Mouse (Mus musculus): ENCODE measurements around the gene Cd2bp2. TPM values are rescaled to one million over a fixed set of nuclear protein-coding genes. Genes with fewer than 3 reads are reported as not detected.

Cd2bp2 gene
- polyA plus RNA-seq, 1 experiment from 2014 or later = 50.5 TPM

DNA sequence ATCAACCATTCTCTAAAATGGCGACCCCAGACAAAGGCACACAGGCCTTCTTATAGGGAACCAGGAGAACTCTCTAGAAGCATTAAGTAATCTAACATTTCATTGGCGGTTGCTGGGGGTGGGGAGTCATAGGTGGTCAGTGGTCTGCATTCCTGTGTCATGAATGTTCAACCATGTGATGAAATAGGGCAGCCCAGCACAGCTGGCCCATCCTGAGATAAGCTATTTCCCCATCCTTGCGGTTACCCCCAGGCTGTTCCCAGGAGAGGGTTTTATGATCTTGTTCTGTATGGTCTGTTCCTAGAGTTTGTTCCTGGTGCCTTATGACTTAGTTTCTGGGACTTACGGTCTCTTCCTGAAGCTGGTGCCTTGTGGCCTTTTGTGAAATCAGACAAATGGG, 38.3 kb downstream of the Cd2bp2 start:
- H3K27ac ChIP-seq (ENCODE audit: poor library complexity, severe bottlenecking) = no peak overlapping the region
- H3K4me1 ChIP-seq (replicated peaks) = peaks cover 3% of the 10 kb centered on the region
- no peak overlapping the region for H3K9ac ChIP-seq
- WGBS = 65% methylated on average over 4 of the region's 4 CpGs
- no peak for ATAC-seq (ENCODE audit: insufficient number of reproducible peaks, low FRiP score)
- H3K4me3 ChIP-seq = no peak overlapping the region
- no peak overlapping the region for H3K4me2 ChIP-seq
- no peaks in the 10 kb centered on the region for H3K36me3 ChIP-seq
- no peaks in the 10 kb centered on the region for H3K9me3 ChIP-seq (replicated peaks)
- no peaks in the 10 kb centered on the region; the same call in 1 of the 2 replicates for H3K27me3 ChIP-seq (replicated peaks)

DNA sequence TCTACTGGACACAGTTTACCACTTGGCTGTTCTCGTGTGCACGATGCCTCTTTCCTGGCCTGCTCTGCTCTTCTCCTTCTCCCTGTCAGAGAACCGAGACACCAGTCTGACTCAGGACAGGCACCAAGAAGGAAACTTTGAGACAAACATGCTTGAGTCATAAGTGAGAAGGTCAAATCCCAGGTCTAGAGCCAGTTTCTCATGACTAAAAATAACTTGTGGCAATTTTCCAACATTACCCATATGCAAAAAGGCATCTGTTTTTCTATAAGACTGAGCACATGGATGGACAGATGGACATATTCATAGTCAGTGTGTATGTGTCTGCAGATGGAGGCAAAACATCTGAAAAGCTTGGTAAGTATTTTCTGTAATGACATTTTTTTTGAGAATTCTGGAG, 42.4 kb downstream of the Cd2bp2 start:
- no peaks in the 10 kb centered on the region for H3K27me3 ChIP-seq (replicated peaks)
- peaks cover 7% of the 10 kb centered on the region for H3K4me1 ChIP-seq (replicated peaks)
- H3K4me2 ChIP-seq = no peak overlapping the region
- no peak overlapping the region; the same call in 1 of the 2 replicates for H3K27ac ChIP-seq (ENCODE audit: poor library complexity, severe bottlenecking)
- ATAC-seq (ENCODE audit: insufficient number of reproducible peaks, low FRiP score) = no peak
- H3K4me3 ChIP-seq = no peak overlapping the region
- 41% methylated on average over 3 of the region's 3 CpGs for WGBS
- no peak overlapping the region for H3K9ac ChIP-seq
- H3K36me3 ChIP-seq = no peaks in the 10 kb centered on the region
- no peaks in the 10 kb centered on the region for H3K9me3 ChIP-seq (replicated peaks)

DNA sequence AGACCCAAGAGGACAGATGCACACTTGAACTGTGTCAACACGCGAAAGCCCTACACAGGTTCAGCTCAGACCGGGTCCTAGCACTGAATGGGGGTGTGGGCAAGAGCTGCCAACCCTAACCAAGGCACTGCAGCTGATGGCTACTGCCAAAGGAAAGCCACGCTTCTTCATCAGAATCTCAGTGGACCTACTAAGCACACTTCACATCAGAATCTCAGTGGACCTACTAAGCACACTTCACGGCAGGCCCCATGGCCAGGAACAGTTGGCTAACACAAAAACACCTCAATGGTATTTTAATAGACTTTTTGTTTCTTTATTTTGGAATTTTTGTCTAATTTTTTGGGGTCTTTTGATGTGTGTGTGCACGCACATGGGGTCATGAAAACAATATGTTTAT, 43.4 kb downstream of the Cd2bp2 start:
- Histone ChIP-seq H3K4me2 (no peak overlapping the region), H3K9ac (no peak overlapping the region), H3K4me1 (replicated peaks) (peaks cover 16% of the 10 kb centered on the region), H3K27ac (ENCODE audit: poor library complexity, severe bottlenecking) (no peak overlapping the region), H3K36me3 (no peaks in the 10 kb centered on the region), H3K4me3 (no peak overlapping the region), H3K9me3 (replicated peaks) (no peaks in the 10 kb centered on the region), H3K27me3 (replicated peaks) (no peaks in the 10 kb centered on the region)
- 87% methylated on average over 6 of the region's 6 CpGs for WGBS
- ATAC-seq (ENCODE audit: insufficient number of reproducible peaks, low FRiP score) = no peak

DNA sequence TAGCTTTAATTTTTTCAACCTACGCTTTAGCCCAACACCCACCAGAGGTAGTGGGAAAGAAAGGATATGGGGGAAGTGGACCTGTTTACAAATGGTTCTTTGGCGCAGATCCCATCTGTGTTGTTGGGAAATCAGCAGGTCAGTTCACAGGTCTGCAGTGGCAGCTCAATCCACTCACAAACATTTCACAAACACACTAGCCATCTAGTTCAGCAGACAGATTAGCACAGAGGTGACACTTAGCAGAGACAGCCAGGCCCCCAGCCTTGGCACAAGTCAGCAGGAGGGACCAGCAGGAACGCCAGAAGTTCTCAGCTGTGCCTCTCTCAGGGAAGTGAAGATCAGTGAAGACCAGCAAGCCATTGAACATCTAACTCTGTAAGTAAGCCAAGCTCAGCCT, 47.9 kb downstream of the Cd2bp2 start:
- Histone ChIP-seq H3K27ac (ENCODE audit: poor library complexity, severe bottlenecking) (no peak overlapping the region), H3K4me3 (no peak overlapping the region), H3K4me1 (replicated peaks) (peaks cover 13% of the 10 kb centered on the region; the same call in 1 of the 2 replicates), H3K9me3 (replicated peaks) (no peaks in the 10 kb centered on the region), H3K4me2 (no peak overlapping the region), H3K27me3 (replicated peaks) (no peaks in the 10 kb centered on the region), H3K36me3 (no peaks in the 10 kb centered on the region), H3K9ac (no peak overlapping the region)
- no peak for ATAC-seq (ENCODE audit: insufficient number of reproducible peaks, low FRiP score)
- WGBS = 40% methylated on average over 3 of the region's 3 CpGs

- WGBS = 68% methylated on average over 2 of the region's 2 CpGs
- no peak overlapping the region for H3K4me2 ChIP-seq
- peaks cover 13% of the 10 kb centered on the region; the same call in 1 of the 2 replicates for H3K4me1 ChIP-seq (replicated peaks)
- no peak overlapping the region for H3K4me3 ChIP-seq
- no peaks in the 10 kb centered on the region for H3K36me3 ChIP-seq
- no peaks in the 10 kb centered on the region for H3K9me3 ChIP-seq (replicated peaks)
- H3K27ac ChIP-seq (ENCODE audit: poor library complexity, severe bottlenecking) = no peak overlapping the region
- ATAC-seq (ENCODE audit: insufficient number of reproducible peaks, low FRiP score) = no peak
- H3K27me3 ChIP-seq (replicated peaks) = no peaks in the 10 kb centered on the region
- H3K9ac ChIP-seq = no peak overlapping the region
These were observed 49.6 kb downstream of the Cd2bp2 start for GRCm38 (mm10) chr7:127146267-127146603.

DNA sequence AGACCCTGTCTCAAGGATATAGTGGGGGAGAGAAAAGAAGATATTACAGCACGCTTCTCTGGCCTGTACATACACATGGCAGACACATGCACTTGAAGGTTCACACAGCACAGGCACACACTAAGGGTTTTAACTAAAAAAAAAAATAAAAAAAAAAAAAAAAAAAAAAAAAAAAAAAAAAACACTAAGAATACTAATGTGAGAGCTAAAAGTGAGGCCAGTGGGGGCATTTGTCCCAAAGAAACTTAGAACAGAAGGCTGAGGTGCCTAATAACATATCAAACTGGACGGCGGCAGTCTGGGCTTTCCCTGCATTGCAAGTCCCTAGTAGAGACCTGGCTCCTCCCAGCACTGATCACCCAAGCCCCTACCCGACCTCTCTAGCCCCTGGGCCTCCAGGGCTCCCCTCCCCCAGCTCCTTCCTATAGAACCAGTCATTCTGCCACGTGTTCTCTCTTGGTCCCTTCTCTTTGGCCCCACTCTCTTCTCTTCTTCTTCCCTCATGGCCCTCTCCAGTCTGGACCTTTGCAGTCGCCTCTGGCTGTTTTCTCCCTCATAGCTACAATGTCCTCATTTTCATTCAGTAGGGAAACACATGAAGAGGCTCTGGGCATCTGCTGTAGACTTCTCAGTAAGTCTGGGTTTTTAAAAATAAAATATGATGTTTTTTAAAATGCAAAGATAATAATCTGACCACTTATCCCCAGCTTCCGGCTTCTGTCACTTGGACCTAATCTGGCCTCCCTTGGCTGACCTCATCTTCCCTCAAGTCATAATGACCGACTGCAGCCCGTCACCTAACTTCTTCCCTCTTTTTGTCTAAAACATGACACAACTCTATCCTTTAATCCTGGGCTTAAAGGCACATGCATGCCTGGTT, 50.2 kb downstream of the Cd2bp2 start:
- peaks cover 9% of the 10 kb centered on the region; the same call in 1 of the 2 replicates for H3K4me1 ChIP-seq (replicated peaks)
- no peak overlapping the region for H3K4me2 ChIP-seq
- no peaks in the 10 kb centered on the region for H3K27me3 ChIP-seq (replicated peaks)
- H3K36me3 ChIP-seq = no peaks in the 10 kb centered on the region
- 47% methylated on average over 9 of the region's 9 CpGs for WGBS
- no peak overlapping the region for H3K9ac ChIP-seq
- no peaks in the 10 kb centered on the region for H3K9me3 ChIP-seq (replicated peaks)
- H3K27ac ChIP-seq (ENCODE audit: poor library complexity, severe bottlenecking) = no peak overlapping the region
- ATAC-seq (ENCODE audit: insufficient number of reproducible peaks, low FRiP score) = no peak
- H3K4me3 ChIP-seq = no peak overlapping the region

- Histone ChIP-seq H3K9me3 (replicated peaks) (no peaks in the 10 kb centered on the region), H3K27me3 (replicated peaks) (no peaks in the 10 kb centered on the region), H3K9ac (no peak overlapping the region), H3K4me1 (replicated peaks) (peaks cover 8% of the 10 kb centered on the region; the same call in 1 of the 2 replicates), H3K36me3 (no peaks in the 10 kb centered on the region), H3K4me2 (no peak overlapping the region), H3K27ac (ENCODE audit: poor library complexity, severe bottlenecking) (no peak overlapping the region), H3K4me3 (no peak overlapping the region)
- ATAC-seq (ENCODE audit: insufficient number of reproducible peaks, low FRiP score) = no peak
- 57% methylated on average over 7 of the region's 7 CpGs for WGBS
These were observed 51.4 kb downstream of the Cd2bp2 start for GRCm38 (mm10) chr7:127144412-127144811.

DNA sequence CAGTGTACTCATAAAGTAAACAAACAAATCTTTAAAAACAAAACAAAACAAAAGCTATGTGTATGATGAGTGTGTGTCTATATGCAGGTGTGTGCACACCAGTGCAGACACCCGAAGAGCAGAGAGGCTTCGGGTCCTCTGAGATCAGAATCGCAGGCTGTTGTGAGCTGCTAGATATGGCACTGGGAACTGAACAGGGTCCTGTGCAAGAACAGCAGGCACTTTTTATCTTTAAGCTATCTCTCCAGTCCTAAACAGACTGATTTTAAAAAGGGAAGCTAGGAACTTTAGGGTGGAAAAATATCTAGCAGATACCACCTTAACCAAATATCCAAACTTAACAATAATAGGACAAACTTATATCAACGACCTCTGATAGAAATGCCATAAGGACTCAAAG, 53.2 kb downstream of the Cd2bp2 start:
- WGBS = 80% methylated on average over 4 of the region's 4 CpGs
- 0 out of 2 replicates have a peak, but pooled peaks cover under 1% of the 10 kb centered on the region for H3K4me1 ChIP-seq (replicated peaks)
- H3K9ac ChIP-seq = no peak overlapping the region
- H3K9me3 ChIP-seq (replicated peaks) = no peaks in the 10 kb centered on the region
- no peaks in the 10 kb centered on the region for H3K36me3 ChIP-seq
- no peak overlapping the region for H3K27ac ChIP-seq (ENCODE audit: poor library complexity, severe bottlenecking)
- no peaks in the 10 kb centered on the region for H3K27me3 ChIP-seq (replicated peaks)
- H3K4me3 ChIP-seq = no peak overlapping the region
- ATAC-seq (ENCODE audit: insufficient number of reproducible peaks, low FRiP score) = no peak
- H3K4me2 ChIP-seq = no peak overlapping the region

DNA sequence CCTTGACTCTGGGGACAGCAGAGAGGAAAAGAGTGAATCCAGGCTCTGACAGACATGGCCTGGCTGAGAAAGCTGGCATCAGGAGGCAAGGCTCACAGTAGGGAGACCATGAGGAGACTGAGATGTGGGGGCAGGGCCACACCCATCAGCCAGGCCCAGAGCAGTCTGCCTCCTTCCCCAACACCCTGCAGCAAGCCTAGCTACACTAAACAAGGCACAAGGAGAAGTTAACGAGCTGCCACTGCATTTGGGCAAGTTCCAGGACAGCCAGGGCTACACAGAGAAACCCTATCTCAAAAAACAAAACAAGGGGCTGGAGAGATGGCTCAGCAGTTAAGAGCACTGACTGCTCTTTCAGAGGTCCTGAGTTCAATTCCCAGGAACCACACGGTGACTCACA, 53.6 kb downstream of the Cd2bp2 start:
- Histone ChIP-seq H3K4me3 (no peak overlapping the region), H3K36me3 (no peaks in the 10 kb centered on the region), H3K27ac (ENCODE audit: poor library complexity, severe bottlenecking) (no peak overlapping the region), H3K4me2 (no peak overlapping the region), H3K4me1 (replicated peaks) (no peaks in the 10 kb centered on the region), H3K9me3 (replicated peaks) (no peaks in the 10 kb centered on the region), H3K9ac (no peak overlapping the region), H3K27me3 (replicated peaks) (no peaks in the 10 kb centered on the region)
- ATAC-seq (ENCODE audit: insufficient number of reproducible peaks, low FRiP score) = no peak
- WGBS = 54% methylated on average over 2 of the region's 2 CpGs

Other genes with a start within 250 kb of the Cd2bp2 start
- not detected in 2 replicates for gene Asphd1, start 246.5 kb downstream of the Cd2bp2 start, polyA plus RNA-seq (2016; fragmentation: Nextera tagmentation; extraction: Ambion mirVana)
- 0.11 TPM in 1 of 2 replicates, not detected in the other for gene Sez6l2, start 245.5 kb downstream of the Cd2bp2 start, polyA plus RNA-seq (2016; fragmentation: Nextera tagmentation; extraction: Ambion mirVana)
- 70.2 and 75.5 TPM in 2 replicates for gene Cdipt, start 220.1 kb downstream of the Cd2bp2 start, polyA plus RNA-seq (2016; fragmentation: Nextera tagmentation; extraction: Ambion mirVana)
- 0.70 and 1.3 TPM in 2 replicates for gene Cdiptos, start 220.0 kb downstream of the Cd2bp2 start, polyA plus RNA-seq (2016; fragmentation: Nextera tagmentation; extraction: Ambion mirVana)
- 12.0 TPM in 2 replicates for gene Mvp, start 181.4 kb downstream of the Cd2bp2 start, polyA plus RNA-seq (2016; fragmentation: Nextera tagmentation; extraction: Ambion mirVana)
- not detected in 2 replicates for gene Pagr1b, start 179.6 kb downstream of the Cd2bp2 start, polyA plus RNA-seq (2016; fragmentation: Nextera tagmentation; extraction: Ambion mirVana)
- 19.3 and 31.4 TPM in 2 replicates for gene Pagr1a, start 178.7 kb downstream of the Cd2bp2 start, polyA plus RNA-seq (2016; fragmentation: Nextera tagmentation; extraction: Ambion mirVana)
- gene Gm42742, start 175.0 kb downstream of the Cd2bp2 start, polyA plus RNA-seq (2016; fragmentation: Nextera tagmentation; extraction: Ambion mirVana) = 50.8 and 60.9 TPM in 2 replicates
- 1.9 and 3.3 TPM in 2 replicates for gene Prrt2, start 174.8 kb downstream of the Cd2bp2 start, polyA plus RNA-seq (2016; fragmentation: Nextera tagmentation; extraction: Ambion mirVana)
- 59.8 and 60.4 TPM in 2 replicates for gene Maz, start 169.0 kb downstream of the Cd2bp2 start, polyA plus RNA-seq (2016; fragmentation: Nextera tagmentation; extraction: Ambion mirVana)
- gene Kif22, start 153.6 kb downstream of the Cd2bp2 start, polyA plus RNA-seq (2016; fragmentation: Nextera tagmentation; extraction: Ambion mirVana) = 80.9 and 85.5 TPM in 2 replicates
- not detected in 2 replicates for gene Zg16, start 108.7 kb downstream of the Cd2bp2 start, polyA plus RNA-seq (2016; fragmentation: Nextera tagmentation; extraction: Ambion mirVana)
- gene AI467606, start 104.7 kb downstream of the Cd2bp2 start, polyA plus RNA-seq (2016; fragmentation: Nextera tagmentation; extraction: Ambion mirVana) = 0.54 and 1.3 TPM in 2 replicates
- gene Qprt, start 73.8 kb downstream of the Cd2bp2 start, polyA plus RNA-seq (2016; fragmentation: Nextera tagmentation; extraction: Ambion mirVana) = 5.7 and 6.1 TPM in 2 replicates
- gene Spn, start 58.2 kb downstream of the Cd2bp2 start, polyA plus RNA-seq (2016; fragmentation: Nextera tagmentation; extraction: Ambion mirVana) = 0.17 and 0.31 TPM in 2 replicates
- 29.2 and 32.3 TPM in 2 replicates for gene Tbc1d10b, start 12.4 kb upstream of the Cd2bp2 start, polyA plus RNA-seq (2016; fragmentation: Nextera tagmentation; extraction: Ambion mirVana)
- gene Mylpf, start 12.8 kb upstream of the Cd2bp2 start, polyA plus RNA-seq (2016; fragmentation: Nextera tagmentation; extraction: Ambion mirVana) = 17.8 and 20.0 TPM in 2 replicates
- 23.8 and 25.3 TPM in 2 replicates for gene Zfp553, start 37.0 kb upstream of the Cd2bp2 start, polyA plus RNA-seq (2016; fragmentation: Nextera tagmentation; extraction: Ambion mirVana)
- 22.1 and 28.2 TPM in 2 replicates for gene Sept1, start 37.1 kb upstream of the Cd2bp2 start, polyA plus RNA-seq (2016; fragmentation: Nextera tagmentation; extraction: Ambion mirVana)
- 32.7 and 34.4 TPM in 2 replicates for gene Zfp771, start 48.2 kb upstream of the Cd2bp2 start, polyA plus RNA-seq (2016; fragmentation: Nextera tagmentation; extraction: Ambion mirVana)
- gene Dctpp1, start 64.7 kb upstream of the Cd2bp2 start, polyA plus RNA-seq (2016; fragmentation: Nextera tagmentation; extraction: Ambion mirVana) = 162 and 163 TPM in 2 replicates
- 86.4 and 87.2 TPM in 2 replicates for gene Sephs2, start 78.0 kb upstream of the Cd2bp2 start, polyA plus RNA-seq (2016; fragmentation: Nextera tagmentation; extraction: Ambion mirVana)
- gene Itgal, start 100.2 kb upstream of the Cd2bp2 start, polyA plus RNA-seq (2016; fragmentation: Nextera tagmentation; extraction: Ambion mirVana) = 1.0 and 1.1 TPM in 2 replicates
- 19.1 and 19.8 TPM in 2 replicates for gene Zfp768, start 149.5 kb upstream of the Cd2bp2 start, polyA plus RNA-seq (2016; fragmentation: Nextera tagmentation; extraction: Ambion mirVana)
- 4.6 and 5.1 TPM in 2 replicates for gene Zfp747, start 180.0 kb upstream of the Cd2bp2 start, polyA plus RNA-seq (2016; fragmentation: Nextera tagmentation; extraction: Ambion mirVana)
- 3.4 and 3.9 TPM in 2 replicates for gene 9130019O22Rik, start 191.1 kb upstream of the Cd2bp2 start, polyA plus RNA-seq (2016; fragmentation: Nextera tagmentation; extraction: Ambion mirVana)
- 4.5 and 5.1 TPM in 2 replicates for gene E430018J23Rik, start 197.6 kb upstream of the Cd2bp2 start, polyA plus RNA-seq (2016; fragmentation: Nextera tagmentation; extraction: Ambion mirVana)
- 4.6 and 5.3 TPM in 2 replicates for gene Zfp764, start 210.8 kb upstream of the Cd2bp2 start, polyA plus RNA-seq (2016; fragmentation: Nextera tagmentation; extraction: Ambion mirVana)
- gene Zfp688, start 226.0 kb upstream of the Cd2bp2 start, polyA plus RNA-seq (2016; fragmentation: Nextera tagmentation; extraction: Ambion mirVana) = 15.4 and 16.7 TPM in 2 replicates

Data from heart, embryonic 12.5 days (tissue).